Mouse (Mus musculus): Measurements from ENCODE around the gene Ttpal. TPM values are rescaled to one million over a fixed set of nuclear protein-coding genes. Genes with fewer than 3 reads are reported as not detected.
A peak's percentile ranks its signal among the peaks of the same experiment; 100 is the strongest.

Ttpal gene
- polyA plus RNA-seq, 2 experiments: 25.3 to 48.0 TPM

- 73% methylated on average over 3 of the region's 3 CpGs for WGBS
- Histone ChIP-seq H3K27me3 (ENCODE audit: control insufficient read depth, insufficient read depth, low read length) (no peaks in the 10 kb centered on the region), H3K27ac (replicated peaks; ENCODE audit: low read depth, low read length) (no peak overlapping the region), H3K4me3 (replicated peaks; ENCODE audit: low read length) (no peak overlapping the region), H3K36me3 (ENCODE audit: control insufficient read depth, insufficient read depth, low read length) (peaks cover 18% of the 10 kb centered on the region), H3K4me2 (replicated peaks; ENCODE audit: low read depth, low read length, severe bottlenecking) (no peak overlapping the region), H3K9me3 (ENCODE audit: control insufficient read depth, low read length) (no peaks in the 10 kb centered on the region), H3K4me1 (ENCODE audit: control insufficient read depth, insufficient read depth, low read length) (peaks cover 6% of the 10 kb centered on the region; the same call in 1 of the 2 replicates), H3K9ac (ENCODE audit: low read depth, low read length, severe bottlenecking) (no peak overlapping the region)
- no peak for ATAC-seq (ENCODE audit: low FRiP score, low read depth)
- no peak for DNase-seq (ENCODE audit: low spot score)
- no peak for TF ChIP-seq POLR2A (IDR thresholded peaks at IDR 0.05; ENCODE audit: borderline replicate concordance, extremely low read depth, insufficient read depth, insufficient read length)
These were observed 39.6 kb downstream of the Ttpal start for GRCm38 (mm10) chr2:163641681-163642080.

GRCm38 (mm10) chr2:163642685-163643575 lies 40.8 kb downstream of the Ttpal start:
- ATAC-seq (ENCODE audit: low FRiP score, low read depth) (no peak), DNase-seq (ENCODE audit: low spot score) (peak; percentile 28)
- Histone ChIP-seq H3K4me1 (ENCODE audit: control insufficient read depth, insufficient read depth, low read length) (peaks cover 6% of the 10 kb centered on the region; the same call in 1 of the 2 replicates), H3K36me3 (ENCODE audit: control insufficient read depth, insufficient read depth, low read length) (peaks cover 12% of the 10 kb centered on the region; the same call in 1 of the 2 replicates), H3K4me3 (replicated peaks; ENCODE audit: low read length) (peak overlapping the region; percentile 84; the same call in 1 of the 2 replicates), H3K27ac (replicated peaks; ENCODE audit: low read depth, low read length) (no peak overlapping the region), H3K9me3 (ENCODE audit: control insufficient read depth, low read length) (no peaks in the 10 kb centered on the region), H3K9ac (ENCODE audit: low read depth, low read length, severe bottlenecking) (no peak overlapping the region), H3K27me3 (ENCODE audit: control insufficient read depth, insufficient read depth, low read length) (no peaks in the 10 kb centered on the region), H3K4me2 (replicated peaks; ENCODE audit: low read depth, low read length, severe bottlenecking) (peak overlapping the region; percentile 52)
- TF ChIP-seq POLR2A (IDR thresholded peaks at IDR 0.05; ENCODE audit: borderline replicate concordance, extremely low read depth, insufficient read depth, insufficient read length): no peak
- WGBS: 87% methylated on average over 30 of the region's 30 CpGs

GRCm38 (mm10) chr2:163643576-163643971 lies 41.5 kb downstream of the Ttpal start:
- no peaks in the 10 kb centered on the region for H3K27me3 ChIP-seq (ENCODE audit: control insufficient read depth, insufficient read depth, low read length)
- H3K4me2 ChIP-seq (replicated peaks; ENCODE audit: low read depth, low read length, severe bottlenecking): peak overlapping the region; percentile 52
- no peaks in the 10 kb centered on the region for H3K9me3 ChIP-seq (ENCODE audit: control insufficient read depth, low read length)
- H3K4me1 ChIP-seq (ENCODE audit: control insufficient read depth, insufficient read depth, low read length): peaks cover 6% of the 10 kb centered on the region; the same call in 1 of the 2 replicates
- peaks cover 8% of the 10 kb centered on the region; the same call in 1 of the 2 replicates for H3K36me3 ChIP-seq (ENCODE audit: control insufficient read depth, insufficient read depth, low read length)
- H3K9ac ChIP-seq (ENCODE audit: low read depth, low read length, severe bottlenecking): 0 out of 2 replicates have a peak overlapping the region, but pooled peaks have one; percentile 91
- H3K27ac ChIP-seq (replicated peaks; ENCODE audit: low read depth, low read length): no peak overlapping the region
- TF ChIP-seq POLR2A (IDR thresholded peaks at IDR 0.05; ENCODE audit: borderline replicate concordance, extremely low read depth, insufficient read depth, insufficient read length): no peak
- ATAC-seq (ENCODE audit: low FRiP score, low read depth) (no peak), DNase-seq (ENCODE audit: low spot score) (no peak)
- WGBS: 69% methylated on average over 2 of the region's 2 CpGs
- H3K4me3 ChIP-seq (replicated peaks; ENCODE audit: low read length): peak overlapping the region; percentile 84

GRCm38 (mm10) chr2:163644047-163644446 lies 41.9 kb downstream of the Ttpal start:
- Histone ChIP-seq H3K36me3 (ENCODE audit: control insufficient read depth, insufficient read depth, low read length) (peaks cover 7% of the 10 kb centered on the region; the same call in 1 of the 2 replicates), H3K9me3 (ENCODE audit: control insufficient read depth, low read length) (no peaks in the 10 kb centered on the region), H3K4me3 (replicated peaks; ENCODE audit: low read length) (peak overlapping the region; percentile 84), H3K27me3 (ENCODE audit: control insufficient read depth, insufficient read depth, low read length) (no peaks in the 10 kb centered on the region), H3K4me2 (replicated peaks; ENCODE audit: low read depth, low read length, severe bottlenecking) (peak overlapping the region; percentile 52), H3K4me1 (ENCODE audit: control insufficient read depth, insufficient read depth, low read length) (peaks cover 6% of the 10 kb centered on the region; the same call in 1 of the 2 replicates), H3K9ac (ENCODE audit: low read depth, low read length, severe bottlenecking) (peak overlapping the region; percentile 91), H3K27ac (replicated peaks; ENCODE audit: low read depth, low read length) (peak overlapping the region; percentile 99)
- DNase-seq (ENCODE audit: low spot score) (no peak), ATAC-seq (ENCODE audit: low FRiP score, low read depth) (no peak)
- TF ChIP-seq POLR2A (IDR thresholded peaks at IDR 0.05; ENCODE audit: borderline replicate concordance, extremely low read depth, insufficient read depth, insufficient read length): no peak
- WGBS: 4% methylated on average over 4 of the region's 4 CpGs

GRCm38 (mm10) chr2:163644575-163645385 lies 42.7 kb downstream of the Ttpal start, which contains the start of gene Serinc3:
Gene Serinc3, minus strand, starts transcription at chr2:163645131.
- H3K9ac ChIP-seq (ENCODE audit: low read depth, low read length, severe bottlenecking): peak within 1 kb of the TSS; percentile 91
- H3K4me1 ChIP-seq (ENCODE audit: control insufficient read depth, insufficient read depth, low read length): peaks cover 6% of the 10 kb centered on the region; the same call in 1 of the 2 replicates
- TF ChIP-seq POLR2A (IDR thresholded peaks at IDR 0.05; ENCODE audit: borderline replicate concordance, extremely low read depth, insufficient read depth, insufficient read length): peak; percentile 94
- H3K27me3 ChIP-seq (ENCODE audit: control insufficient read depth, insufficient read depth, low read length): no peaks in the 10 kb centered on the region
- DNase-seq (ENCODE audit: low spot score) (peak; percentile 94), ATAC-seq (ENCODE audit: low FRiP score, low read depth) (peak; percentile 95)
- peak within 1 kb of the TSS; percentile 99 for H3K27ac ChIP-seq (replicated peaks; ENCODE audit: low read depth, low read length)
- H3K4me3 ChIP-seq (replicated peaks; ENCODE audit: low read length): peak within 1 kb of the TSS; percentile 84
- WGBS: under 1% methylated on average over 70 of the region's 74 CpGs
- no peaks in the 10 kb centered on the region for H3K9me3 ChIP-seq (ENCODE audit: control insufficient read depth, low read length)
- peak within 1 kb of the TSS; percentile 52 for H3K4me2 ChIP-seq (replicated peaks; ENCODE audit: low read depth, low read length, severe bottlenecking)
- peaks cover 7% of the 10 kb centered on the region; the same call in 1 of the 2 replicates for H3K36me3 ChIP-seq (ENCODE audit: control insufficient read depth, insufficient read depth, low read length)
